Mouse (Mus musculus) spleen, adult 2 months (tissue): ENCODE measurements around the gene Nek7.

Experiments used
- CTCF ChIP-seq: fragments of 200-500 bp; IDR thresholded peaks from 2 replicates; pipeline ENCODE4 v1.5.1; 2011; ENCODE audit warnings: mild to moderate bottlenecking, inconsistent platforms; ENCODE audit not compliant: insufficient read depth, insufficient read length, insufficient replicate concordance; ENCODE audit errors: extremely low read depth
- POLR2A ChIP-seq: fragments of 200-500 bp; IDR thresholded peaks from 2 replicates; pipeline ENCODE4 v1.6.1; 2011; ENCODE audit warnings: low read depth, low read length, inconsistent platforms

DNA sequence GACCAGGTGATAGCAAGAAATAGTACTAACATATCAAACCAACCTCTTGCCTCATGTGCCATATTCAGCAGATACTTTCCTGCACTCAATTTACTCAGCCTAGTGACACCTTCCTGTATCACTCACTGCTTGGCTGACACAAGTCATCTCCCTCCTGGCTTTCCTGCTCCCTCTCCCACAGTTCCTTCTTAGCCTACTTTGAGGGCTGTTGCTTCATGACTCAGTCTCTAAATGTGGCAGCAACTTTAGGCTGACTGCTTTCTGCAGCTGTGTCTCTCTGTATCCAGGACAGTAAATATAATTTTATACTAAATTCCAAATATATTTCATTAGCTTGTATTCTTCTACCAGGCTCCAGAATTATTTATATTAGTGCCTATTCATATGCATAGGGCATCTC, 34.3 kb upstream of the Nek7 start:
- TF ChIP-seq CTCF (no peak), POLR2A (no peak)
